Mouse (Mus musculus): Measurements from ENCODE around the gene Wars. TPM values are rescaled to one million over a fixed set of nuclear protein-coding genes. Genes with fewer than 3 reads are reported as not detected.

Gene Wars
- polyA plus RNA-seq, 1 experiment from 2014 or later: 70.7 TPM

- DNase-seq (ENCODE audit: low spot score) (no peak), ATAC-seq (ENCODE audit: low FRiP score, low TSS enrichment) (no peak)
- H3K4me1 ChIP-seq (replicated peaks; ENCODE audit: control insufficient read depth, insufficient read depth): peaks cover 6% of the 10 kb centered on the region
- peak overlapping the region; percentile 89 for H3K27ac ChIP-seq (replicated peaks)
- H3K36me3 ChIP-seq (ENCODE audit: control insufficient read depth, insufficient read depth, low read length): peaks cover 3% of the 10 kb centered on the region
- H3K4me2 ChIP-seq (replicated peaks; ENCODE audit: low read depth): peak overlapping the region; percentile 98
- no peaks in the 10 kb centered on the region for H3K9me3 ChIP-seq (ENCODE audit: control insufficient read depth, low read length)
- 20% methylated on average over 7 of the region's 7 CpGs for WGBS
- peak overlapping the region; percentile 69 for H3K9ac ChIP-seq (ENCODE audit: low read length)
- TF ChIP-seq EP300 (optimal IDR thresholded peaks at IDR 0.05) (no peak), CTCF (IDR thresholded peaks at IDR 0.05; ENCODE audit: low read depth) (no peak)
- H3K4me3 ChIP-seq (ENCODE audit: low read depth, low read length): peak overlapping the region; percentile 65
- H3K27me3 ChIP-seq (ENCODE audit: control insufficient read depth, insufficient read depth, low read length): no peaks in the 10 kb centered on the region
These were observed 57.3 kb downstream of the Wars start for GRCm38 (mm10) chr12:108836722-108837121.

DNA sequence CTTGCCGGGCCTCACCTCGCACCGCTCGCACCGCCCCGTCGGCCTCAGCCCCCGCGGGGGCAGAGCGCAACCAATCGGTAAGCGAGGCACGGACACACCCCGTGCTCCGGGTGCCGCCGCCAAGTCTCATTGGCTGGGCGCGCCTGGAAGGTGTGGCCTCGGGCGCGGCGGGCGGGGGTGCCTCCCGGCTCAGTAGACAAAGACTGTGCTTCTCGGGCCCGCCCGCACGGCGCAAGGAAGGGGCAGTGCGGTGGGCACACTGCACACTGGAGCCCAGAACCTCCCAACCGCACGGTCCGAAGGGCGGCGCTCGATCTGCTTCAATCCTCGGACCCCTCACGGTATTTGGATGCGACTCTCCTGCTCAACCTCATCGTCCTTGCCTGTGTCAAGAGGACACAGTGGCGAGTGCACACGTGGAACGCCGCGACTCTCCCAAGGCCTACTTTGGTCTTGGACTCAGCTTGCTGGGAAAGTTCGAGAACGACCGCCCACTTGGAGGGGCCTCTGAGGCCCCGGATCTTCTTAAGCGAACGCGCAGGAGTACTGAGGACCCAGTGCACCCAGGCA is 58.0 kb downstream of the Wars start, which contains the start of the genes Slc25a29 and Slc25a47:
Gene Slc25a29 (minus strand): TSS at position 44 of the 570 bp plus-strand sequence.
Gene Slc25a47 (plus strand): TSS at position 207 of the 570 bp plus-strand sequence.
- peaks cover 6% of the 10 kb centered on the region for H3K4me1 ChIP-seq (replicated peaks; ENCODE audit: control insufficient read depth, insufficient read depth)
- WGBS: under 1% methylated on average over 53 of the region's 53 CpGs
- ATAC-seq (ENCODE audit: low FRiP score, low TSS enrichment): peak; percentile 98

DNA sequence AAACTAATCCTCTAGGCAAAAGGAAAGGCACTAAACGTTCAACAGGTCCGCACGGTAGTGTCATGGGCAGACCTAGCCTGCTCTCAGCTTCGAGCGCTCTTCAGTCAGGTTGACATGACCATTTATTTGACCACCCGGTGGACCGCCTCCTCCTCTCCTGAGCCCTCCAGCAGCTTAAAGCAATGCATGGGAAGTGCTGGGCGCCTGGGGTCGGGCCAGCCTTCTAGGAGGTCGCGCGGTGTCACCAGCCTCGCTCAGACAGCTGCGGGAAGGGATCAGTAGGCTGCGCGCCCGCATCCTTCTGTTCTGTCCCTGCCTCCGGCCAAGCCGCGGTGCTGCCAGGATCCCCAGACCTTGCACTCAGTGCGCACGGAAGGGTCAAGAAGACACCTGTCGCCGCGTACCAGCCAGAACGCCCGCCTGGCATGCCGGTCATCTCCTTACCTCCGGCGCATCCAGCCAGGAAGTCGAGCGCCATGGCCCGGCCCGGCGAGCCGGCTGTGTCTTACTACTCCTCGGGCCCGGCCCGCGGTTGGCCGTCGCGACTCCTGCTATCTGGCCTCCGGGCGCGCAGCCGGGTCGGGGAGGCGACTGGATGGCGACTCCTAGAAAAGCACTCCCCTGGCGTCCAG is 58.6 kb downstream of the Wars start:
- Histone ChIP-seq H3K27ac (replicated peaks) (0 out of 2 replicates have a peak overlapping the region, but pooled peaks have one; percentile 58), H3K4me1 (replicated peaks; ENCODE audit: control insufficient read depth, insufficient read depth) (peaks cover 6% of the 10 kb centered on the region), H3K9me3 (ENCODE audit: control insufficient read depth, low read length) (no peaks in the 10 kb centered on the region), H3K4me3 (ENCODE audit: low read depth, low read length) (peak overlapping the region; percentile 65), H3K36me3 (ENCODE audit: control insufficient read depth, insufficient read depth, low read length) (no peaks in the 10 kb centered on the region), H3K27me3 (ENCODE audit: control insufficient read depth, insufficient read depth, low read length) (no peaks in the 10 kb centered on the region), H3K9ac (ENCODE audit: low read length) (peak overlapping the region; percentile 74), H3K4me2 (replicated peaks; ENCODE audit: low read depth) (peak overlapping the region; percentile 98)
- WGBS: 2% methylated on average over 49 of the region's 51 CpGs
- ATAC-seq (ENCODE audit: low FRiP score, low TSS enrichment) (no peak), DNase-seq (ENCODE audit: low spot score) (no peak)
- TF ChIP-seq EP300 (optimal IDR thresholded peaks at IDR 0.05): no peak

More for the DNA sequence above, 58.0 kb downstream of the Wars start, which contains the start of the genes Slc25a29 and Slc25a47:
- H3K4me3 ChIP-seq (ENCODE audit: low read depth, low read length): peak within 1 kb of the TSS; percentile 65
- H3K36me3 ChIP-seq (ENCODE audit: control insufficient read depth, insufficient read depth, low read length): no peaks in the 10 kb centered on the region; the same call in 1 of the 2 replicates
- no peaks in the 10 kb centered on the region for H3K9me3 ChIP-seq (ENCODE audit: control insufficient read depth, low read length)
- peak; percentile 3; the same call in 1 of the 2 replicates for TF ChIP-seq CTCF (IDR thresholded peaks at IDR 0.05; ENCODE audit: low read depth)
- TF ChIP-seq EP300 (optimal IDR thresholded peaks at IDR 0.05): no peak
- H3K4me2 ChIP-seq (replicated peaks; ENCODE audit: low read depth): peak within 1 kb of the TSS; percentile 98
- H3K27me3 ChIP-seq (ENCODE audit: control insufficient read depth, insufficient read depth, low read length): no peaks in the 10 kb centered on the region
- H3K27ac ChIP-seq (replicated peaks): peak within 1 kb of the TSS; percentile 89
- H3K9ac ChIP-seq (ENCODE audit: low read length): peak within 1 kb of the TSS; percentile 74
- DNase-seq (ENCODE audit: low spot score): peak; percentile 98

DNA sequence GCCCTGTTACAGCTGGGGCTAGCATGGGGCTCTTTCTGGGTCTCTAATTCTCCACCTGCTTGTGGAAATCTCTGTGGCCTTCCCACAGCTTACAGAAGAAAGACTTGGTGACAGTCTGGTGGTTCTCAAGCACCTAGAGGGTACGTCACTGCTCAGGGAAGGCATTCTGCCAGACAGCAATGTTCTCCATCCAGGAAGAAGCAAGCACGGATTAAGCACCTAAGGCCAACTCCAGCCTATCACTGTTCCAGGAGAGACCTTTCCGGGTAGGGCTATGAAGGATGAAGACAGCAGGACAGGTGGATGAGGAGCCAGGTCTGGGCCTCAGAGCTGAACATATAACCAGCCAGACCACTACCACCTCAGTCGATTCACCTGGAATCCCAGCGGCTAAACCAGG is 59.2 kb downstream of the Wars start:
- no peak overlapping the region for H3K27ac ChIP-seq (replicated peaks)
- H3K9me3 ChIP-seq (ENCODE audit: control insufficient read depth, low read length): no peaks in the 10 kb centered on the region
- no peak for ATAC-seq (ENCODE audit: low FRiP score, low TSS enrichment)
- peaks cover 6% of the 10 kb centered on the region for H3K4me1 ChIP-seq (replicated peaks; ENCODE audit: control insufficient read depth, insufficient read depth)
- H3K4me3 ChIP-seq (ENCODE audit: low read depth, low read length): peak overlapping the region; percentile 65
- H3K36me3 ChIP-seq (ENCODE audit: control insufficient read depth, insufficient read depth, low read length): no peaks in the 10 kb centered on the region
- H3K27me3 ChIP-seq (ENCODE audit: control insufficient read depth, insufficient read depth, low read length): no peaks in the 10 kb centered on the region
- peak overlapping the region; percentile 74; the same call in 1 of the 2 replicates for H3K9ac ChIP-seq (ENCODE audit: low read length)
- 37% methylated on average over 5 of the region's 5 CpGs for WGBS
- DNase-seq (ENCODE audit: low spot score): no peak
- H3K4me2 ChIP-seq (replicated peaks; ENCODE audit: low read depth): peak overlapping the region; percentile 98
- TF ChIP-seq EP300 (optimal IDR thresholded peaks at IDR 0.05): no peak
- no peak for TF ChIP-seq CTCF (IDR thresholded peaks at IDR 0.05; ENCODE audit: low read depth)

DNA sequence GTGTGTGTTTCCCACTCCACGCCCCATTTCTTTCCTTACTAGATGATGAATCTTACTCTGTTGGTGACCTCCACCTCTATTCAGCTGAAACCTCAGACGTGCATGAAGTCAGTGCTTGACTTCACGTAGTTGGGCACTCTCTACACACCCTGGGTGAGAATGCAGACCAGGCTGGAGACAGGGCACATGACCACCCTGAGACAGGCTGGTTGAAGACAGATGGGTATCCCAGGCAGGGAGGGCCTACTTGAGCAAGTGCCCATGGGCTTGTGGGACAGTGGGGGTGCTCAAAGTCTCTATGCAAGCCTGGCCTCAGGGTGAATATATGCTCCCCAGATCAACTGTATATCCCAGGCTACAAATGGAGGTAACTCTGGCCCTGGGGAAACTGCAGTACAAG is 59.6 kb downstream of the Wars start:
- H3K4me2 ChIP-seq (replicated peaks; ENCODE audit: low read depth): peak overlapping the region; percentile 98; the same call in 1 of the 2 replicates
- H3K9me3 ChIP-seq (ENCODE audit: control insufficient read depth, low read length): no peaks in the 10 kb centered on the region
- no peak overlapping the region for H3K9ac ChIP-seq (ENCODE audit: low read length)
- H3K27ac ChIP-seq (replicated peaks): no peak overlapping the region
- no peak for TF ChIP-seq EP300 (optimal IDR thresholded peaks at IDR 0.05)
- no peak for TF ChIP-seq CTCF (IDR thresholded peaks at IDR 0.05; ENCODE audit: low read depth)
- WGBS: 75% methylated on average over 3 of the region's 3 CpGs
- H3K27me3 ChIP-seq (ENCODE audit: control insufficient read depth, insufficient read depth, low read length): no peaks in the 10 kb centered on the region
- DNase-seq (ENCODE audit: low spot score) (no peak), ATAC-seq (ENCODE audit: low FRiP score, low TSS enrichment) (no peak)
- no peak overlapping the region for H3K4me3 ChIP-seq (ENCODE audit: low read depth, low read length)
- H3K36me3 ChIP-seq (ENCODE audit: control insufficient read depth, insufficient read depth, low read length): no peaks in the 10 kb centered on the region
- peaks cover 6% of the 10 kb centered on the region for H3K4me1 ChIP-seq (replicated peaks; ENCODE audit: control insufficient read depth, insufficient read depth)

GRCm38 (mm10) chr12:108833408-108833807 is 60.6 kb downstream of the Wars start:
- ATAC-seq (ENCODE audit: low FRiP score, low TSS enrichment) (no peak), DNase-seq (ENCODE audit: low spot score) (no peak)
- 83% methylated on average over 3 of the region's 3 CpGs for WGBS
- H3K36me3 ChIP-seq (ENCODE audit: control insufficient read depth, insufficient read depth, low read length): no peaks in the 10 kb centered on the region
- H3K27ac ChIP-seq (replicated peaks): no peak overlapping the region
- TF ChIP-seq CTCF (IDR thresholded peaks at IDR 0.05; ENCODE audit: low read depth) (no peak), EP300 (optimal IDR thresholded peaks at IDR 0.05) (no peak)
- no peaks in the 10 kb centered on the region for H3K9me3 ChIP-seq (ENCODE audit: control insufficient read depth, low read length)
- H3K4me1 ChIP-seq (replicated peaks; ENCODE audit: control insufficient read depth, insufficient read depth): peaks cover 6% of the 10 kb centered on the region
- no peak overlapping the region for H3K9ac ChIP-seq (ENCODE audit: low read length)
- H3K4me2 ChIP-seq (replicated peaks; ENCODE audit: low read depth): no peak overlapping the region
- H3K4me3 ChIP-seq (ENCODE audit: low read depth, low read length): no peak overlapping the region
- H3K27me3 ChIP-seq (ENCODE audit: control insufficient read depth, insufficient read depth, low read length): no peaks in the 10 kb centered on the region
